Comparison of ENCODE assay signal across 7 mouse cellular contexts in genomic region chr1:155416147-155416700, GRCm38 (mm10). TPM values are rescaled to one million over a fixed set of nuclear protein-coding genes. Genes with fewer than 3 reads are reported as not detected.
A peak's percentile ranks its signal among the peaks of the same experiment; 100 is the strongest.
DNase-seq lines count a peak whose midpoint lies in the region; ATAC-seq and TF ChIP-seq lines count a peak whose summit lies in the region.

No protein-coding gene starts in this region.

- peak overlapping the region; percentile 82 for H3K9ac ChIP-seq in embryonic facial prominence, embryonic 12.5 days
- peak overlapping the region; percentile 67 for H3K9ac ChIP-seq in limb, embryonic 15.5 days
- peak overlapping the region; percentile 78 for H3K9ac ChIP-seq in stomach, postnatal 0 days (ENCODE audit: low read length)

- H3K4me1 ChIP-seq in thymus, adult 2 months (replicated peaks; ENCODE audit: control insufficient read depth, insufficient read depth, low read length): no peaks in the 10 kb centered on the region
- no peaks in the 10 kb centered on the region for H3K4me1 ChIP-seq in embryonic facial prominence, embryonic 12.5 days
- H3K4me1 ChIP-seq in limb, embryonic 15.5 days: no peaks in the 10 kb centered on the region
- no peaks in the 10 kb centered on the region for H3K4me1 ChIP-seq in stomach, postnatal 0 days (replicated peaks; ENCODE audit: control insufficient read depth, insufficient read depth)

- H3K4me3 ChIP-seq in thymus, adult 2 months (ENCODE audit: control insufficient read depth, insufficient read depth, low read length): peak overlapping the region; percentile 80
- H3K4me3 ChIP-seq in embryonic facial prominence, embryonic 12.5 days: peak overlapping the region; percentile 90
- peak overlapping the region; percentile 97 for H3K4me3 ChIP-seq in limb, embryonic 15.5 days
- H3K4me3 ChIP-seq in stomach, postnatal 0 days (ENCODE audit: low read depth, low read length): peak overlapping the region; percentile 92

- peak overlapping the region; percentile 71 for H3K4me2 ChIP-seq in embryonic facial prominence, embryonic 12.5 days (replicated peaks)
- H3K4me2 ChIP-seq in limb, embryonic 15.5 days: peak overlapping the region; percentile 80
- peak overlapping the region; percentile 72 for H3K4me2 ChIP-seq in stomach, postnatal 0 days (replicated peaks; ENCODE audit: low read depth)

- DNase-seq in thymus, adult 2 months: no peak
- no peak for DNase-seq in thymus, postnatal 14 days
- DNase-seq in stomach, postnatal 0 days (ENCODE audit: low spot score): no peak
- no peak for DNase-seq in adrenal gland, postnatal 10 days
- no peak for DNase-seq in natural killer cell, adult 2 months (ENCODE audit: low spot score in 2 of 2)

- no peaks in the 10 kb centered on the region for H3K36me3 ChIP-seq in thymus, adult 2 months (ENCODE audit: control insufficient read depth, insufficient read depth, low read length)
- no peaks in the 10 kb centered on the region for H3K36me3 ChIP-seq in embryonic facial prominence, embryonic 12.5 days
- H3K36me3 ChIP-seq in limb, embryonic 15.5 days: no peaks in the 10 kb centered on the region
- no peaks in the 10 kb centered on the region for H3K36me3 ChIP-seq in stomach, postnatal 0 days (ENCODE audit: control insufficient read depth, insufficient read depth, low read length)

- no peaks in the 10 kb centered on the region for H3K27me3 ChIP-seq in thymus, adult 2 months (ENCODE audit: control insufficient read depth, insufficient read depth, low read length)
- H3K27me3 ChIP-seq in embryonic facial prominence, embryonic 12.5 days: no peaks in the 10 kb centered on the region
- H3K27me3 ChIP-seq in limb, embryonic 15.5 days: no peaks in the 10 kb centered on the region
- no peaks in the 10 kb centered on the region for H3K27me3 ChIP-seq in stomach, postnatal 0 days (ENCODE audit: control insufficient read depth, insufficient read depth, low read length)

- TF ChIP-seq EP300 in stomach, postnatal 0 days (optimal IDR thresholded peaks at IDR 0.05): no peak

- 2% methylated on average over 6 of the region's 6 CpGs for WGBS in thymus, adult 2 months
- WGBS in embryonic facial prominence, embryonic 12.5 days: 6% methylated on average over 6 of the region's 6 CpGs
- 5% methylated on average over 6 of the region's 6 CpGs for WGBS in limb, embryonic 15.5 days
- 2% methylated on average over 6 of the region's 6 CpGs for WGBS in stomach, postnatal 0 days

- no peak; the same call in 1 of the 2 replicates for ATAC-seq in embryonic facial prominence, embryonic 12.5 days (ENCODE audit: insufficient number of reproducible peaks, insufficient read depth, low FRiP score, low TSS enrichment)
- ATAC-seq in limb, embryonic 15.5 days (ENCODE audit: insufficient number of reproducible peaks, low FRiP score, low TSS enrichment, low read depth): no peak
- no peak for ATAC-seq in stomach, postnatal 0 days (ENCODE audit: low FRiP score, low TSS enrichment)

- H3K9me3 ChIP-seq in embryonic facial prominence, embryonic 12.5 days: no peaks in the 10 kb centered on the region
- H3K9me3 ChIP-seq in limb, embryonic 15.5 days: no peaks in the 10 kb centered on the region
- H3K9me3 ChIP-seq in stomach, postnatal 0 days (ENCODE audit: control insufficient read depth, low read length): no peaks in the 10 kb centered on the region

- TF ChIP-seq CTCF in thymus, adult 2 months (IDR thresholded peaks at IDR 0.05; ENCODE audit: borderline replicate concordance, control insufficient read depth, extremely low read depth, insufficient read depth, low read length, poor library complexity): no peak
- TF ChIP-seq CTCF in stomach, postnatal 0 days (IDR thresholded peaks at IDR 0.05; ENCODE audit: low read depth): no peak

- no peak for TF ChIP-seq POLR2A in thymus, adult 2 months (IDR thresholded peaks at IDR 0.05; ENCODE audit: control insufficient read depth, extremely low read depth, insufficient read depth, low read length, poor library complexity)

- peak overlapping the region; percentile 79 for H3K27ac ChIP-seq in thymus, adult 2 months (ENCODE audit: control insufficient read depth, insufficient read depth, low read length)
- H3K27ac ChIP-seq in embryonic facial prominence, embryonic 12.5 days: peak overlapping the region; percentile 84; the same call in 1 of the 2 replicates
- peak overlapping the region; percentile 75; the same call in 1 of the 2 replicates for H3K27ac ChIP-seq in limb, embryonic 15.5 days
- no peak overlapping the region; the same call in 1 of the 2 replicates for H3K27ac ChIP-seq in stomach, postnatal 0 days (replicated peaks)

RNA-seq across cellular contexts. Expression of gene Xpr1, which starts 1.0 kb away (rescaled TPM):
- polyA plus RNA-seq in thymus, adult 2 months (2012; rRNA removed): 14.5 and 14.7 TPM in 2 replicates
- polyA plus RNA-seq in embryonic facial prominence, embryonic 12.5 days (2016; fragmentation: Nextera tagmentation; extraction: Ambion mirVana): 10.3 and 10.5 TPM in 2 replicates
- polyA plus RNA-seq in limb, embryonic 15.5 days (2015; fragmentation: Nextera tagmentation; extraction: Ambion mirVana): 7.5 and 7.7 TPM in 2 replicates
- polyA plus RNA-seq in stomach, postnatal 0 days (2015; fragmentation: Nextera tagmentation; extraction: Ambion mirVana): 2.9 TPM in 2 replicates
- total RNA-seq in adrenal gland, postnatal 10 days (2021): 10 to 100 TPM; 35.6 to 41.5 TPM
